Mouse (Mus musculus): ENCODE measurements around the gene Ankle1.

Gene Ankle1

DNA sequence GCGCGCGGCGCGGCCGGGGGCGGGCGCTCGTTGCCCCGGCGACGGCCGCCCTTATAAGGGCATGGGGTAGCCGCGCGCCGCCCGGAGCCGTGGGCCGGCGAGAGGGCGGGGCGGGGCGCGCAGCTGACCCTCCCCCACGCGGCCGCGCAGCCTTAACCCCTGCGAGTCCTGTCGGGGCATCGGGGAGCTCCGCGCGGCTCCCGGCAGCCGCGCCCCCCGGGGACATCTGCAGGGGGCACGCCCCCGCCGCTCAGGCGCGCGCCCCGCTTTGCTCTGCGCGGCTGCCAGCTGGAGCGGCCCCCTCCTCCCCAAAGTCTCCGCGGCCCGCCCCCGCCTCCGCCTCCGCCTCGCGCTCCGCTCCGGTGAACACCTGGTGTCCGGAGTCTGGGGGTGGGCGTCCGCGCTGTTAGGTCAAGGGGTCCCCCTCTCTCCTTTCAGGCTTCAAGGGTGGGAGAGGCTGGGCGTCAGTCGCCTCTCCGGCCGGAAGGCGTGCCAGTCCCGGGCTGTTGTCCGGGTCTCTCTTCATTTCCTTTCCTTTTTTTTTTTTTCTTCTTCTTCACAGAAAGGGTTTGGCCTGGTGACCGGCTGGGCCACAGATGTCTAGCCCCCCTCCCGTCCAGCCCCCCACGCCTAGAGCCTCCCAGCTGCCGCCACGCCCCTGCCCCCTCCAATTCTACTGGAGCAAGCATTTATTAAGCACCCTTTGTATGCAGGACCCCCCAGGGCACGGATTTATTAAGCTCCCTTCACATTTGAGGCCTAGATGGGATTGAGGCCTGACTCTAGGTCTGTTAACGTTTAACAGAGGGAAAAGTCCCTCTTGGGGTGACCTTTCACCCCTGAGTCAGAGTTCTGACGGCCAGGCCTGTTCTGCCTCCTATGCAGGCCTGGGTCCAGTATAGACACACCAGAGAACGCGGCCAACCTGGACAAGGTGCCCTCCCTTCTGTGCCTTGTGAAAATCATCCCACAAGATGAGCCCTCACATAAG is 23.5 kb upstream of the Ankle1 start:
- DNase-seq (ENCODE audit: low spot score) = peak; percentile 94

GRCm38 (mm10) chr8:71383396-71383795 is 22.4 kb upstream of the Ankle1 start:
- DNase-seq (ENCODE audit: low spot score) = no peak

DNA sequence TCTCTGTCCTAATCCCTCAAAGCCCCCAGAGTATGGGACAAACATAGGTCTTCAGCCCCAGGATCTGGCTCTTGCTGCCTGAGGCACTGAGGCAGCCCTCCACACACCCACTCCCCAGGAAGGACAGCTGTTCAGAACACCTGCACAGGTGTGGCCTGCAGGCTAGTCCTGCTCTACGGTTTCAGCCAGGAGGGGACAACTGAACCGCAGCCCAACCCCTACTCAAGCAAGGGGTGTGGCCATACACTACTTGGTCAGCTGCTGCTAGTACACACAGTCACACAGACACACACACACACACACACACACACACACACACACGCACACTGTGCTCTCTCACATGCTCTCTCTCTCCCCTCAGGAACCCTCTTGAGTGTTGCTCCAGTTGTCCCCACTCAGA is 21.9 kb upstream of the Ankle1 start:
- DNase-seq (ENCODE audit: low spot score) = no peak

GRCm38 (mm10) chr8:71385212-71385835 is 20.5 kb upstream of the Ankle1 start:
- DNase-seq (ENCODE audit: low spot score) = no peak

- no peak for DNase-seq (ENCODE audit: low spot score)
Measured at GRCm38 (mm10) chr8:71388267-71388666, 17.5 kb upstream of the Ankle1 start.

DNA sequence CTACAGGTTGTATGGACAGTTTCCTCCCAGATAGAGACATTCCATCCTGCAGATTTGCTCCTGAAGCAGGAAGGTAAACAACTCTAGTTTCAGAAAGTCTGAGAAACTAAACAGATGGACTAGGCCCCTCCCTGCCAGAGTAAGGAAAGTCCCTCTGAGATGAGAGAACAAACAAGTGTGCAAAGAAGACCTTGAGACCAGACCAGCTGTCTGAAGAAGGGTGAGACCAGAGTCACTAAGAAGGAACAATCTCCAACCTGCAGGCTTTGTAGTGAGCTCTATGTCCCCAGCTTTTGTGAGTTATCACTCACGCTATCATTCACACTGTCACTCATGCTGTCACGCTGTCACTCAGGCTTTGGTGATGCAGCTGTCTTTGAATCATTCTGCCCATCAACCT is 14.1 kb upstream of the Ankle1 start:
- DNase-seq (ENCODE audit: low spot score) = no peak

DNA sequence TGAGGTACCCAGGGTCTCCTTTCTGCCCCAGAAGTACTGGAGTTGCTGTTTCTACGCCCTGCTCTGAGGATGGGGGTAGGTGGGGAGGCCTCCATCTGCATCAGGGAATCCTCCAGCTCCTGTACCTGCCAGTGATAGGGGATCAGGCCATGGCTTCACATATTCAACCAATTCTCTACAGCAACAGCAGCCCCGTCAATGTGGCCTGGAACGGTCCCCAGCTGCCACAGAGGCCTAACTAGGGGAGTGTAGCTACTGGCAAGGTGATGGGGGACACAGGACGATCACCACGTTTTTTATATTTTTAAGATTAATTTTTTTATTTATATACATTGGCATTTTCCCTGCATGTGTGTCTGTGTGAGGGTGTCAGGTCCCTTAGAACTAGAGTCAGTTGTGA is 13.4 kb upstream of the Ankle1 start:
- no peak for DNase-seq (ENCODE audit: low spot score)

DNA sequence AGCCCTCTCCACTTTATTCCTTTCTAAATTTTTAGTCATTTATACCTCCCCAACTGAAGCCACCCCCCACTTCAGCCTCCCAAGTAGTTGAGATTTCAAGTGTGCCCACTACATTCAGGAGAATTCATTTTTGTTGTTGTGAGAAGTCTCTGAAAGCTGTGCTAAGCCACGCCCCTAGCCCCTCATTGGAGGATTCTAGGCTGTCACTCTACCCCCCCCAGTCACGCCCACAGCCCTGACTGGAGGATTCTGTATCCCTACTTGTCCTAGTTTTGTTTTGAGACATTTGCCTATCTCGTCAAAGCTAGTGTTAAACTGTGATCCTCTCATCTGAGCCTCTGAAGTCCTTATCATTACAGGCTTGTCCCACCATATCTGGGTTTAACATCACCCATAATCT is 12.9 kb upstream of the Ankle1 start:
- DNase-seq (ENCODE audit: low spot score) = no peak

DNA sequence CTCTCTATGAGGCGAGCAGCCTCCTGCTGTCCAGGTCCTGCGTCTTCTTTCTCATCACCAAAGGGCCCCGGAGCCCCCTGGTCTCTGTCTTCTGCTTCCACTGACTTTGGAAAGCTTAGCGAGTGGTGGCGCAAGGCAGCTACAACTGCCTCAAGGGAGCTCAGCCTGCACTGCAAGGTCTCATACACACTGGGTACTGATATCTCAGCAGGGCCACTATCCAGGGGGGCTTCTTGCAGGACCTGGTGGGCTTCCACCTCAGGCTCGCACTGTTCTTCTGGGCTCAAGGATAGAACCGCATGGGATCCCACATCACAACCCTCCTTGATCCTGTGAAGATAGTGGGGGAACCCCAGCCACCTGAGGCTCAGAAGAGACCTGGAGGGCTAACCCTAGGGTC is 11.3 kb upstream of the Ankle1 start:
- no peak for DNase-seq (ENCODE audit: low spot score)

DNA sequence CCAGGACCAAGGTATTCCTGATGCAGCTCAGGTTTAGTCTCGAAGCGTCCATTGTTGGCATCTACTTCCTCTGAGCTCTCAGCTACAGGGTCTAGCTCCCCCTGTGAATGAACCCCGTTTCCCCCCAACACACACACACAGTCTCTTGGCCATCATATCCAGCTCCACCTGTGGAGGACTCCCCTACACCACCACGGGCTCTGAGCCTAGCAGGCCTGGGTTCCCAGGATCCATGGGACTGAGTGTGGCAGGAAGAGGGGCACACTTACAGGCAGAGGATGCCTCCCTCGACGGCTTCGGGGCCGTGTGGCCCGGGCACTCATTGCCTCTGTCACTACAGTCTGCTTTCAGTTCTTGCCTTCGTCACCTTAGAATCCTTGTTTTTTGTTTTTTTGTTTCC is 10.7 kb upstream of the Ankle1 start:
- no peak for DNase-seq (ENCODE audit: low spot score)

DNA sequence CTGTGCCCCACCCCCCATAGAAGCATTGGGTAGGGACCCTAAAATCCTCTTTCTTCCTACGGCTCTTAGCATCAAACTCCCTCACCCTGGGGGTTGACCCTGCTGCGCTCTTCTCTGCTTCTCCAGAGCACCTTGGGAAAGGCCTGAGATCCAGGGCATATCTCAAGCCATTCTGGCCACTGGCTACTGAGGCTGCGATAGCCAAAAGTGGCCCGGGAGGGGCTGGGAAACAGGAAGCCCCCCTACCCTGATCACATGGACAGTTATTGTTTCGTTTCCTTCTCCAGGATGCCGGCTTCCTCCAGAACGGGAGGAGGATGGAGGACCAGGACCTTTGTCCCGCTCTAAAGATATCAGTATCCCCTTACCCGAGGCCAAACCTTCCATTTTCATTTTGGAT is 10.2 kb upstream of the Ankle1 start, which contains the start of gene Ushbp1:
Gene Ushbp1 (minus strand): TSS at position 174 of the 400 bp plus-strand sequence.
- no peak for DNase-seq (ENCODE audit: low spot score)

DNA sequence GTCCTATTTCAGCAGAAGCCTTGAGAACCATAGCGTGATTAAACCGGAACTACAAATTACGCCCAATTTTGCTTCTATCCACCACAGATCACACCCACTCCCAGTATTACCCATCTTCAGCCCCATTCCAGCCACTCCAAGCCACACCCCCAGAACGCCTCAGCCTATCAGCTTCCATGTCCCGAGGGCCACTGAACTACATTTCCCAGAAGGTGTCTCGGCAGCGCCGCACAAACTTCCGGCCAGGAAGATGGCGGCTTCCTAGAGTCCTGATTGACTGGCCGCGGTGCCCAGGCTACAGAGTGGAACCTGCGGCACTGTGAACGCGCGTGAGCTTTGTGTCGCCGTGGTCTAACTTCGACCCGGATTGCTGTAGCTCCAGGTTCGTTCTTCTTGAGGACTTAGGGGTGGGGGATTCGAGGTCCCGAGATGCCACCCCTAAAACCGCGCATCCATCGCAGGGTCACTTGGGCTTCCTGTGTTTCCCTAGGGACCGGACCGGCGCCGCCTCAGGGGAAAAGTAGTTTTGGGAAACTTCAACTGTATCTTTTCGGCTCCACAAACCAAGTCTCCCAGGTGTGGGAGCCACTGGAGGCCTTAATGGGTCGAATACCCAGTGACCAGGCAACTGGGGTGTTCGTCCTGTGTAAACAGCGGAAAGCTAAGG is 9.0 kb upstream of the Ankle1 start, which contains the start of gene Babam1:
Gene Babam1 (plus strand): TSS at position 223 of the 667 bp plus-strand sequence.
- DNase-seq (ENCODE audit: low spot score) = peak; percentile 91

DNA sequence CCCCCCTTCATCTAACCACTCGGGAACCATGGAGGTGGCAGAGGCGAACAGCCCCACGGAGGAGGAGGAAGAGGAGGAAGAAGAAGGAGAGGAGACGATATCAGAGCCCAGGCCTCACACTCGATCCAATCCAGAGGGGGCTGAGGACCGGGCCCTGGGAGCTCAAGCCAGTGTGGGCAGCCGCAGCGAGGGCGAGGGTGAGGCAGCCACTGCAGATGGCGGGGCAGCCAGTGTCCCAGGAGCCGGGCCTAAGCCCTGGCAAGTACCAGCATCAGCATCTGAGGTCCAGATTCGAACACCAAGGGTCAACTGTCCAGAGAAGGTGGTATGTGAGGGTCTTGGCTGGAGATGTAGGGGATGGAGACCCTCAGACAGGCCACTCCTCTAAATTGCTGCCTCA is 8.1 kb upstream of the Ankle1 start:
- no peak for DNase-seq (ENCODE audit: low spot score)

DNA sequence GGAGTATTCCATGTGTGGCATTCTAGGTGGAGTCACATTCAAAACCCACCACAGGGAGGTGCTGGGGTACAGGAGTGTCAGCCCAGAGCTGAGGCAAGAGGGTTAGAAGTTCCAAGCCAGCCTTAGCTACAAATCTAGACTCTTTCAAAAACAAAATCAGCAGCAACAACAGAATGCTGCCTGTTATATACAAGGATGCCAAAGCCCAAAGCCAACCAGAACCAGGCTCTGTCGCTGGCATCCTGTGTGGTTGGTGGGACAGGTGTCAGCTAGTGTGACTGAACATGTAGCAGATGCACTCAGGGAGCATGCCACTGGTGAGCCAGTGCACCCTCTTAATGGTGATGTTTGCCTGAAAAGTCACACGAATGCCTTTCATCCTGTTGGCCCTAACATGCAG is 5.0 kb upstream of the Ankle1 start:
- peak; percentile 35 for DNase-seq (ENCODE audit: low spot score)

DNA sequence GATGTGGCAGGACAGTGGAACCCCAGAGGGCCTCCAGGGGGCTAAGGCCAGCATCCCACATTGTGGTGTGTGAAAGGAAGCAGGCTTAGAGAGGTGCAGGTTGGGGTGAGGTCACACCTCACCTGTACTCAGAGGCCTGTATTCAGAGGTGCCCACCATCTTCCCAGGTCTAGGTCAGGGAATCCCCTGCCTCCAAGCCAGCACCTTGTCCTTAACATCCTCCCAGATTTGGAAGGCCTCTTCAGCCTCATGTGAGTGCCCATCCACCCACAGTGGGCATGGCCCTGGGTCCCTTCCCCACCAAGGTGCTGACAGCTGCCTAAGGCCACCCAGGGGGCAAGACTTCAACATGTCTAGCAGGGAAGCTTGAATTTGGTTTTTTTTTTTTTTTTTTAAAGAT is 4.4 kb upstream of the Ankle1 start:
- peak; percentile 36 for DNase-seq (ENCODE audit: low spot score)

- DNase-seq (ENCODE audit: low spot score) = peak; percentile 36
Measured at GRCm38 (mm10) chr8:71402446-71402964, 3.3 kb upstream of the Ankle1 start.

GRCm38 (mm10) chr8:71403107-71403885 is 2.5 kb upstream of the Ankle1 start:
- peak; percentile 32 for DNase-seq (ENCODE audit: low spot score)

GRCm38 (mm10) chr8:71404011-71404410 is 1.8 kb upstream of the Ankle1 start:
- DNase-seq (ENCODE audit: low spot score) = no peak

- DNase-seq (ENCODE audit: low spot score) = no peak
Measured at GRCm38 (mm10) chr8:71404951-71405351, 859 bp upstream of the Ankle1 start.

- peak; percentile 82 for DNase-seq (ENCODE audit: low spot score)
Measured at GRCm38 (mm10) chr8:71406099-71407015, 547 bp downstream of the Ankle1 start.
